Mouse (Mus musculus) layer of hippocampus, adult 18-20 months (tissue): Measurements from ENCODE around the gene Pdpr. TPM values are rescaled to one million over a fixed set of nuclear protein-coding genes. Genes with fewer than 3 reads are reported as not detected.
A peak's percentile ranks its signal among the peaks of the same experiment; 100 is the strongest.
"Not testable (repeated sequence)": the region's sequence is repeated elsewhere in the genome, so short reads cannot be mapped to it uniquely, and the experiment has no call there.

Experiments
- DNase-seq, 2 experiments: peaks; one replicate each; pipeline ENCODE4 v3.0.0; 2022; ENCODE audit warnings: low spot score in 2 of 2
- total RNA-seq, 2 experiments: library from RNA; stranded (reverse); gene quantifications; 2 replicates each; pipeline ENCODE4 v1.2.3; 2021

The Pdpr gene
- total RNA-seq, 2 experiments from 2014 or later, result 24.3 to 27.0 TPM

DNA sequence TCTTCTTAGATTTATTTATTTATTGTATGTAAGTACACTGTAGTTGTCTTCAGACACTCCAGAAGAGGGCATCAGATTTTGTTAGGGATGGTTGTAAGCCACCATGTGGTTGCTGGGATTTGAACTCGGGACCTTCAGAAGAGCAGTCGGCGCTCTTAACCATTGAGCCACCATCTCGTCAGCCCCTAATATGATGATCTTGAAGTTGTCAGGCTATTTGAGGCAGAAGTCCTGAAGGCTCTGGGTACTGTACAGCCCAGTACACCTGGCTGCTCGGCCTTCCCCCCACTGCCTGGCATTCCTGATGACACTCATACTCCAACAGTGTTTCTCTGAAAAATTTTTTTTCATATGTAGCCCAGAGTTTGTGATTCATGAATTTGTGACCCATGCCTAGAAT is 10.5 kb upstream of the Pdpr start:
- DNase-seq, result not testable (repeated sequence)

DNA sequence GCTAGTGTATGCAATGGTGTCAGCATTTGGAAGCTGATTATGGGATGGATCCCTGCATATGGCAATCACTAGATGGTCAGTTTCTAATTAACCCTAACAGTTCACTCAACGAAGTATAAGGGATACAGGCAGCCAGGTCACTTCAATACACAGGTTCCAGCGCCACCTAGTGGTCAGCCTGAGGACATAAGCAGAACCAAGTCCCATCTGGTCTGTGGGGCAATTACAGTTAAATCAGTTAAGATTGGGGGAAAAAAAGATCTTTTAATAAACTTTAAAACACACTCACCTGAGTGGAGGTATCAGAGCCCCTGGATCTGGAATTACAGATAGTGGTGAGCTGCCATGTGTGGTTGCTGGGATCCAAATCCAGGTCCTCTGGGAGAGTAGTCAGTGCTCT is 4.3 kb upstream of the Pdpr start:
- DNase-seq, result peak; percentile 46 to 77

DNA sequence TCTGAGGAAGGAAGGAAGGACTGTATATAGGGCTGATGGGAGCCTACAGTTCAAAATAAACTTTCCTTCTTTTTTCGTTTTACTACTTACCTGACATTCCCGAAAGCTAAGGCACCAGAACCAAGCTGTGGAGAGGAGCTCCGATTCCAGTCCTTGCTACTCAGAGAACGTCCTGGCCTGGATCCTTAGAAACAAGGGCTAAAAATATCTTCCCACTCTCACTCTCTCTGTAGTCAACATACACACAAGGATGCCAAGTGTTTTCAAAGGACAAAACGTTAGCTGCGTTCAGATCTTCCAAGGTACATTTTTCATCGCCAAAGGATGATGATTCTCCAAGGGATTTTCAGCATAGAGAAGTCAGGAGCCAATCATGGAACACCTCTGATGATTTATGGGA is 2.7 kb upstream of the Pdpr start:
- DNase-seq, result no peak

DNA sequence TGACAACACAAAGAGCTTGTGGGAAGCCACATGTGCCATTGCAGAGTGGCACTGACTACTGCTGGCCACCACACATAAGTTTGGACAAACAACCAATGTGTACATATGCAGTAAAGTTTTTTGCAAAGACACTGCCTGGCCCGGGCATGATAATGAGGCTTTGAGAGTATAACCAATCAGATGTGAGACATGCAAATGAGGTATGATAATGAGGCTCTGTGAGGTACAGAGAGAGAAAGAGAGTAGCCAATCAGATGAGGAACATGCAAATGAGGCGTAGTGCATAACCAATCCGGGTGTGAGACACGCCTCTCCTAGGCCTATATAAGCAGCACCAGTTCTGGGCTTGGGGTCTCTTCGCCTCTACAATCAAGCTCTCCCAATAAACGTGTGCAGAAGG is 2.1 kb upstream of the Pdpr start, which contains the start of gene Clec18a:
TSS of gene Clec18a (minus strand) at position 101 of the 400 bp plus-strand sequence.
- DNase-seq, result not testable (repeated sequence)

DNA sequence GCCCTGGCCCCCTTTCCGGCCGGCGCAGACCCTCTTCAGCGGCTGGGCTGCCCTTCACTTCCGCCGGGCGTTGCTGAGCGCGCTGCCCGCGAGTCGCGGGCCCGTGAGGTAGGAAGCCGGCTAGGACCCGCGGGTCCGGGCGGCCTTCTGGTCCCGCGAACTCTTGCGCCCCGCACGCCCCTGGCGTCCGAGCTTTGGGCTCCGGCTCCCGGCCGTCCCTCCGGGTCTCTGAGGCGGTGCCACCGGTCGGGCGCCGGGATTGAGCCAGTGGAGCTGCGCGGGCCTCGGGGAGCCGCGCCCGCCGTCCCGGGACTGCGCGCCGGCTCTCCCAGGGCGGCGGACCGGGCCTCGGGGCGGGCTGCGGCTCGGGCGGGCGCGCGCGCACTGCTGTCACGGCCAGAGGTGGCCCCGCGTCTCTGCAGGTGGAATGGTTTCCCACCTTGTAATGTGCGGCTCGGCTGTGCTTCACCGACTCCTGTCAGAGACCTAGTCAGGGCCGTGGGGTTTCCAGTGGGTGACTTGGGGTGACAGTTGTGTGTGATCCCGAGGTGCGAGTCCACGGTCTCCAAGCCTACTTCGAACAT is 381 bp downstream of the Pdpr start:
- peak in 1 of 2 experiments; percentile 9 for DNase-seq

DNA sequence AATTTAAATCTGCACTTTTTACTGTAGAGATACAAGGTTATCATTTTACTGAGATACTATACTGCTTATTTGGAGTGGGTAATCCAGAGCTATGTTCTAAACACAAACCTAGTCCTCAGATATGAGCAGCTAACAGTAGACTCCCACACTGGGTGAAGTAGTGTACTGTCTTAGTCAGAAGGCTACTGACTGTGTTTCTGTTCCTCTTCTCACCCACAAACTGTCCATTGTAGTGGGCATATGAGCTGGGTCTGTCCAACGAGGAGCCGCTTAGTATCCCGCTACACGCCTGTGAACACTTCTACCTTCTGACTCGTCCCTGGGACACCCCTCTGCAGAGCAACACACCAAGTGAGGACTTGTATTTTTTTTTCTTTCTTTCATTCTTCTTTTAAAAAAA is 20.5 kb downstream of the Pdpr start:
- no peak for DNase-seq

DNA sequence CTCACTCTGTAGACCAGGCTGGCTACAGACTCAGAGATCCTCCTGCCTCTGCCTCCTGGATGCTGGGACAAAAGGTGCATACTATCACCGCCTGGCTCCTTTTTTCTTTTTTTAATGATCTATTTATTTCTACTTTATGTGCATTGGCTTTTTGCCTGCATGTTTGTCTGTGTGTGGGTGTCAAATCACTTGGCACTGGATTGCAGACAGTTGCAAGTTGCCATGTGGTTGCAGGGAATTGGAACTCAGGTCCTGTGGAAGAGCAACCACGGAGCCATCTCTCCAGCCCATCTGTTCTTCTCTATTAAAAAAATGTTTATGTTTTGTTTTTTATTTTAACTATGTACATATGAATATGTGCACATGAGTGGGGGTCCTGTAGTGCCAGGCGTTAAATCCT is 25.1 kb downstream of the Pdpr start:
- peak; percentile 59 to 87 for DNase-seq

DNA sequence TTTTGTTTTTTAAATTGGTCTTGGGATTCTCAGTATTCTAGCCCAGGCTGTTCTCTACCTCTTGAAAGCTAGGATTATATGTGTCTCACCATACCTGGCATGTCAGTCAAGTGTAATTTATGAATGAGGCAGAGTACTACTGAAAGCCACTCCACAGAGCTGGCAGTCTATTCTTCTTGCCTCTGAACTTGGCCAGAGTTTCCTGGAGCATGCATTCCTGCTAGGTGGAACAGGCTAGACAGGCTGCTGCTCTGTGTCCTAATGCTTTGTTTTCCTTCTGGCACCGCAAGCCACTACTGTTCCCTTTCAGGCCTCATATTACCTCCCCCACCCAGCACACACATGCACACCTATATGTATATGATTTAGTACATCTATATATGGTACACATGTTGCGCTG is 36.3 kb downstream of the Pdpr start:
- DNase-seq, result no peak

DNA sequence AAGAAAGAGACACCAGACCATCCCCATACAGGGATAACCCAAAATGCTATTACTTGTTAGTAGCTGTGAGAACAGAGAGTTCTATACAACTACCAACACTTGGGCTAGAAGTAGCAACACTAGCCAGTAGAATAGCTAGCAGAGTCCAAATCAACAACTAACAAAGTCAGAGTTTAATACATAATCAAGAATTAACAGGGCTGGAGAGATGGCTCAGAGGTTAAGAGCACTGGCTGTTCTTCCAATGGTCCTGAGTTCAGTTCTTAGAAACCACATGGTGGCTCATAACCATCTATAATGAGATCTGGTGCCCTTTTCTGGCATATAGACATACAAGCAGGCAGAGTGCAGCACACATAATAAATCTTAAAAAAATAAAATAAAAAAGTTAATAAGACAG is 48.1 kb downstream of the Pdpr start:
- no peak for DNase-seq

DNA sequence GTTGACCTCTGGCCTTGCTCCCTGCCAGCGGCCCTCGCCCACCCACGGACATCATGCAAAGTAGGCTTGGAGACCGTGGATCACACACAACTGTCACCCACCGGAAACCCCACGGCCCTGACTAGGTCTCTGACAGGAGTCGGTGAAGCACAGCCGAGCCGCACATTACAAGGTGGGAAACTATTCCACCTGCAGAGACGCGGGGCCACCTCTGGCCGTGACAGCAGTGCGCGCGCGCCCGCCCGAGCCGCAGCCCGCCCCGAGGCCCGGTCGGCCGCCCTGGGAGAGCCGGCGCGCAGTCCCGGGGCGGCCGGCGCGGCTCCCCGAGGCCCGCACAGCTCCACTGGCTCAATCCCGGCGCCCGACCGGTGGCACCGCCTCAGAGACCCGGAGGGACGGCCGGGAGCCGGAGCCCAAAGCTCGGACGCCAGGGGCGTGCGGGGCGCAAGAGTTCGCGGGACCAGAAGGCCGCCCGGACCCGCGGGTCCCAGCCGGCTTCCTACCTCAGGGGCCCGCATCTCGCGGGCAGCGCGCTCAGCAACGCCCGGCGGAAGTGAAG is 50.5 kb downstream of the Pdpr start:
- DNase-seq, result not testable (repeated sequence)

DNA sequence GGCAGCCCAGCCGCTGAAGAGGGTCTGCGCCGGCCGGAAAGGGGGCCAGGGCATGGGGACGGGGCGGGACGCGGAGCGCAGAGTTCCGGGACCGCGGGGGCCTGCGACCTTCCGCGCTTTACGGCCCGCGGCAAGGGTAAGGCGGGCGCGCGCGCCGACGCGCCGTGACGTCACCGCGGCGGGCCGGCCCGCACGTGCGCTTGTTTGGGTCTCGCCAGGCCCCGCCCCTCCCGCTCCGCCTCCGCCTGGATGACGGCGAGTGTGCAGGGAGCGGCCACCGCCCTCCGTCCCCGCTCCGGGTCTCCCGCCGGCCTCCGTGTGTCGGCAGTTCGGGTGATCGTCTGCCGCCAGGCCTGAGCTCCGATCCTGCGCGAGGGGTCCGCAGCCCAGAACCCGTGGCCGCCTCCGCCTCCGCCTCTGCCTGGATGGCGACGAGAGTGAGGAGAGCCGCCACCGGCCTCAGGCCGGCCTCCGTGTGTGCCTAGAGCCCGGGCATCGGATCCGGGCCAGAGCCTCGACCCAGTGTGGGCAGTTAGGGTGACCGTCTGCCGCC is 51.1 kb downstream of the Pdpr start:
- peak; percentile 83 to 93 for DNase-seq

DNA sequence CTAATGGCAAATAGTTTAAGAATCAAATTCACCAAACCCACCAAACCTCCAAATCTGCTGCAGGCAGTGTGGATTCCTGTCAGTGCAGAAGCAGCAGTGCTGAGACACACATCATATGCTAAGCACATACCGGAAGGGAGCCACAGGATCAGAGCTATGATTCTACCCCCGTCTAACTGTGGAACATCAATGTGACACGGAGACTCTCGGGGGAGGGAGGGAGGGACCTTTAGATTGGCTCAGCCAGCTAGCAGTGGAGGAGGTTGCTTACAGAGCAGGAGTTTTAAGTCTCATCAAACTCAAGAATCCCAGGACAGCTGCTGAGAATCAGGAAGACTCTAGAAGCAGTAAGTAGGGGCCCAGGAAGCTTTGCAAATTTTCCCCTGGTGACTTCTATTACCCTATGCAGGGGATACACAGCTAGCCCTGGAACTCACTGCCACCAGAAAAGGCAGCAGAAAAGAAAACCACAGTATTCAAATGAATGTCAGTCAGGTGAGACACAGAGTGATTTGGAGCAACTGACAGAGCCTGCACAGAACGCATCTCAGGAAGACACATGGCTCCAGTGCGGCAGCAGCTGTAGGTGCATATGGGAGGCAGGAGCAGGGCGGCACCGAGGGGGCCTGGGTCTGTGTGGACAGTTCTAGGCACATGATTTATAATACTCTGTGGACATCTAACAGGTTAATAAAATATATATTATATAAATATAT is 61.4 kb downstream of the Pdpr start:
- no peak for DNase-seq

DNA sequence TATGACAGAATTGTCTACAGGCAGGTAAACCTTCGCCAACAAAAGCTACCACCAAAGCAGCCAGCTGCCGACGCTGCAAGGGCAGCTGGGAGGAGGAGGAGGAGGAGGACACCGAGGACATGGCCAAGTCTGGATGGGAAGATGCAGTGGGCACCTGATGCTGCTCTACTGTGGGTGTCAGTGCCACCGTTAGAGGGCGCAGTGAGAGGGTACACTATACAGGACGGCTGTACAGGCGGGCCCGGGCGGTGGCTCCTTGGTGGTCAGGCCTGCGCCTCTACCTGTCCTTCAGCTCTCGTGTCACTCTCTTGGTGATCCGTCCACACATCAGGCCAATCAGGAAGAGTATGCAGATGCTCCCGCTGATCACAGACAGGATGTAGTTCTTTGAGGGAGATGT is 63.2 kb downstream of the Pdpr start:
- DNase-seq, result peak in 1 of 2 experiments; percentile 61

DNA sequence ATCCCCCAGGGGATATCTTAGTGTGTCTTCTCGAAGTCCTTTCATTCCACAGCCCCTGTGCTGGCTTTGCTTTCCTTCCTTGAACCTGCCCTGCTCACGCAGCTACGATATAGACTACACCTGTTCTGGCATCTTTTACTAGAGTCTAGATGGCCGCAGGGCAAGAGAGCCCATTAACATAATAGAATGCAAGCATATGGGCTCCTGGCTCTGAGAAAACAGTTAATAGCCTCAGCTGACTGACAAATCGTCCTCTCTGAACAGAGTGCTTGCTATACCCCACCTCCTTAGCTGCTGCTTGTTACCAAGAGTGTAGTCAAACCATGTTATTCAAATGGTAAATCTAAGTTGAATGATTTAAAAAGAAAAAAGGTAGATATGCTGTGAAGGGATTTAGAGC is 77.2 kb downstream of the Pdpr start:
- DNase-seq, result no peak

DNA sequence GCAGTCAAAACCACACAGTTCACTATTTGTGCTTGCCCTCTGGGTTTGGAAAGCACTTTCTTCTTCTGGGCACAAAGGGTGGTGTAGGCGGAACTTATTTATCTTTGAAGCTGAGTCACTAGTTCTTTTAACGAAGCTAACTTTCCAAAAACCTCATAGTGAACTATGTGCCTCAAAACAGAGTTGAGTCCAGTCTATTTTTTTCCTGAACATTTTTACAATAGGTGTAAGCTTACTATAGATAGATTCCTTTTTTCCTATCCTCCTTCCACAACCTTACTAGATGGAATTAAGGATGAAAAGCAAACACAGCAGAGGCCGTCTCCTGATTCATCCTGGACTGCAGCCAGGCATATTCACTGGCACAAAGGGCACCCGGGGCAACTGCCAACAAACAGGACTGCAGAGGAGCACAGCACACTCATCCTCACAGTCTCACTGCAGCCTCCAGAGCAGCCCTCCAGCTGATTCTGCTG is 91.1 kb downstream of the Pdpr start:
- peak; percentile 17 to 55 for DNase-seq

Other genes starting within 250 kb of the Pdpr start
- 10 to 100 TPM; 60.9 to 61.3 TPM for gene Cog4, start 248.0 kb upstream of the Pdpr start, total RNA-seq
- 10 to 100 TPM; 69.7 to 71.3 TPM for gene Sf3b3, start 247.8 kb upstream of the Pdpr start, total RNA-seq
- 10 to 100 TPM; 22.3 to 22.4 TPM for gene Fuk, start 192.1 kb upstream of the Pdpr start, total RNA-seq
- gene St3gal2, start 174.7 kb upstream of the Pdpr start, total RNA-seq, result 100 to 1,000 TPM; 101 to 103 TPM
- 10 to 100 TPM; 26.5 to 28.6 TPM for gene Ddx19a, start 96.8 kb upstream of the Pdpr start, total RNA-seq
- gene Ddx19b, start 62.9 kb upstream of the Pdpr start, total RNA-seq, result 10 to 100 TPM; 15.6 to 17.7 TPM
- gene Aars, start 61.5 kb upstream of the Pdpr start, total RNA-seq, result 10 to 100 TPM; 82.2 to 91.4 TPM
- gene Exosc6, start 38.3 kb upstream of the Pdpr start, total RNA-seq, result not detected
- 1 to 10 TPM; 1.6 to 2.2 TPM for gene Clec18a, start 2.2 kb upstream of the Pdpr start, total RNA-seq
- 100 to 1,000 TPM; 139 to 143 TPM for gene Glg1, start 164.6 kb downstream of the Pdpr start, total RNA-seq
- 10 to 100 TPM; 24.2 to 25.0 TPM for gene Rfwd3, start 205.6 kb downstream of the Pdpr start, total RNA-seq
- under 1 TPM; 0.20 TPM for gene Mlkl, start 243.5 kb downstream of the Pdpr start, total RNA-seq